Mouse (Mus musculus): ENCODE data around the gene Zc3h14. TPM values are rescaled to one million over a fixed set of nuclear protein-coding genes. Genes with fewer than 3 reads are reported as not detected.

Zc3h14 gene
- polyA plus RNA-seq, 1 experiment from 2014 or later = 28.8 TPM

GRCm38 (mm10) chr12:98820781-98821180, 74.0 kb downstream of the Zc3h14 start:
- H3K4me1 ChIP-seq (ENCODE audit: insufficient read depth) = no peaks in the 10 kb centered on the region
- TF ChIP-seq EP300 (IDR thresholded peaks at IDR 0.05; ENCODE audit: low read depth) (no peak), CTCF (IDR thresholded peaks at IDR 0.05; ENCODE audit: low read depth) (no peak)

GRCm38 (mm10) chr12:98831122-98831521, 84.4 kb downstream of the Zc3h14 start:
- DNase-seq = no peak
- 57% methylated on average over 7 of the region's 7 CpGs for WGBS (ENCODE audit: insufficient replicate concordance)
- Histone ChIP-seq H3K4me1 (ENCODE audit: insufficient read depth) (no peaks in the 10 kb centered on the region), H3K4me3 (ENCODE audit: low read depth, low read length) (no peak overlapping the region), H3K27ac (ENCODE audit: low read depth) (no peak overlapping the region), H3K9ac (replicated peaks) (no peak overlapping the region), H3K36me3 (replicated peaks; ENCODE audit: insufficient read depth, low read length) (no peaks in the 10 kb centered on the region), H3K9me3 (ENCODE audit: low read length) (no peaks in the 10 kb centered on the region), H3K4me2 (ENCODE audit: low read depth, low read length) (no peak overlapping the region), H3K27me3 (ENCODE audit: insufficient read depth, low read length) (no peaks in the 10 kb centered on the region)
- no peak for ATAC-seq
- TF ChIP-seq EP300 (IDR thresholded peaks at IDR 0.05; ENCODE audit: low read depth) (no peak), CTCF (IDR thresholded peaks at IDR 0.05; ENCODE audit: low read depth) (no peak)

More at GRCm38 (mm10) chr12:98820781-98821180, 74.0 kb downstream of the Zc3h14 start:
- Histone ChIP-seq H3K36me3 (replicated peaks; ENCODE audit: insufficient read depth, low read length) (no peaks in the 10 kb centered on the region), H3K4me3 (ENCODE audit: low read depth, low read length) (no peak overlapping the region), H3K27me3 (ENCODE audit: insufficient read depth, low read length) (no peaks in the 10 kb centered on the region), H3K9ac (replicated peaks) (no peak overlapping the region), H3K27ac (ENCODE audit: low read depth) (no peak overlapping the region), H3K9me3 (ENCODE audit: low read length) (no peaks in the 10 kb centered on the region), H3K4me2 (ENCODE audit: low read depth, low read length) (no peak overlapping the region)
- ATAC-seq (no peak), DNase-seq (no peak)
- 68% methylated on average over 2 of the region's 2 CpGs for WGBS (ENCODE audit: insufficient replicate concordance)

GRCm38 (mm10) chr12:98832929-98833598, 86.3 kb downstream of the Zc3h14 start:
- H3K36me3 ChIP-seq (replicated peaks; ENCODE audit: insufficient read depth, low read length) = no peaks in the 10 kb centered on the region
- TF ChIP-seq CTCF (IDR thresholded peaks at IDR 0.05; ENCODE audit: low read depth) (no peak), EP300 (IDR thresholded peaks at IDR 0.05; ENCODE audit: low read depth) (no peak)
- H3K4me3 ChIP-seq (ENCODE audit: low read depth, low read length) = no peak overlapping the region
- H3K27ac ChIP-seq (ENCODE audit: low read depth) = no peak overlapping the region
- no peaks in the 10 kb centered on the region for H3K27me3 ChIP-seq (ENCODE audit: insufficient read depth, low read length)
- no peak overlapping the region for H3K4me2 ChIP-seq (ENCODE audit: low read depth, low read length)
- H3K9me3 ChIP-seq (ENCODE audit: low read length) = no peaks in the 10 kb centered on the region
- 69% methylated on average over 8 of the region's 8 CpGs for WGBS (ENCODE audit: insufficient replicate concordance)
- no peak overlapping the region for H3K9ac ChIP-seq (replicated peaks)
- ATAC-seq (peak; percentile 41), DNase-seq (no peak)
- H3K4me1 ChIP-seq (ENCODE audit: insufficient read depth) = no peaks in the 10 kb centered on the region

GRCm38 (mm10) chr12:98833901-98834300, 87.1 kb downstream of the Zc3h14 start:
- no peak for TF ChIP-seq EP300 (IDR thresholded peaks at IDR 0.05; ENCODE audit: low read depth)
- no peak for TF ChIP-seq CTCF (IDR thresholded peaks at IDR 0.05; ENCODE audit: low read depth)
- Histone ChIP-seq H3K9me3 (ENCODE audit: low read length) (no peaks in the 10 kb centered on the region), H3K36me3 (replicated peaks; ENCODE audit: insufficient read depth, low read length) (no peaks in the 10 kb centered on the region), H3K27me3 (ENCODE audit: insufficient read depth, low read length) (no peaks in the 10 kb centered on the region), H3K4me3 (ENCODE audit: low read depth, low read length) (no peak overlapping the region), H3K4me2 (ENCODE audit: low read depth, low read length) (no peak overlapping the region), H3K4me1 (ENCODE audit: insufficient read depth) (no peaks in the 10 kb centered on the region), H3K27ac (ENCODE audit: low read depth) (no peak overlapping the region), H3K9ac (replicated peaks) (no peak overlapping the region)
- 79% methylated on average over 1 of the region's 1 CpGs for WGBS (ENCODE audit: insufficient replicate concordance)
- ATAC-seq (no peak), DNase-seq (no peak)

- ATAC-seq (no peak), DNase-seq (no peak)
- Histone ChIP-seq H3K27ac (ENCODE audit: low read depth) (no peak overlapping the region), H3K36me3 (replicated peaks; ENCODE audit: insufficient read depth, low read length) (no peaks in the 10 kb centered on the region), H3K4me1 (ENCODE audit: insufficient read depth) (no peaks in the 10 kb centered on the region), H3K27me3 (ENCODE audit: insufficient read depth, low read length) (no peaks in the 10 kb centered on the region), H3K9ac (replicated peaks) (no peak overlapping the region), H3K4me2 (ENCODE audit: low read depth, low read length) (no peak overlapping the region), H3K4me3 (ENCODE audit: low read depth, low read length) (no peak overlapping the region), H3K9me3 (ENCODE audit: low read length) (no peaks in the 10 kb centered on the region)
- TF ChIP-seq CTCF (IDR thresholded peaks at IDR 0.05; ENCODE audit: low read depth) (no peak), EP300 (IDR thresholded peaks at IDR 0.05; ENCODE audit: low read depth) (no peak)
- 82% methylated on average over 2 of the region's 2 CpGs for WGBS (ENCODE audit: insufficient replicate concordance)
Observed at GRCm38 (mm10) chr12:98834879-98835278, 88.1 kb downstream of the Zc3h14 start.

GRCm38 (mm10) chr12:98835466-98835865, 88.7 kb downstream of the Zc3h14 start:
- H3K27ac ChIP-seq (ENCODE audit: low read depth) = no peak overlapping the region
- H3K9ac ChIP-seq (replicated peaks) = no peak overlapping the region
- WGBS (ENCODE audit: insufficient replicate concordance) = 68% methylated on average over 2 of the region's 2 CpGs
- DNase-seq (no peak), ATAC-seq (no peak)
- TF ChIP-seq CTCF (IDR thresholded peaks at IDR 0.05; ENCODE audit: low read depth) (no peak), EP300 (IDR thresholded peaks at IDR 0.05; ENCODE audit: low read depth) (no peak)
- H3K4me3 ChIP-seq (ENCODE audit: low read depth, low read length) = no peak overlapping the region
- H3K9me3 ChIP-seq (ENCODE audit: low read length) = no peaks in the 10 kb centered on the region
- H3K36me3 ChIP-seq (replicated peaks; ENCODE audit: insufficient read depth, low read length) = no peaks in the 10 kb centered on the region
- H3K4me2 ChIP-seq (ENCODE audit: low read depth, low read length) = no peak overlapping the region
- no peaks in the 10 kb centered on the region for H3K27me3 ChIP-seq (ENCODE audit: insufficient read depth, low read length)
- no peaks in the 10 kb centered on the region for H3K4me1 ChIP-seq (ENCODE audit: insufficient read depth)

Other genes with a start within 250 kb of the Zc3h14 start
- 0.13 TPM in 1 of 2 replicates, not detected in the other for gene Kcnk10, start 168.7 kb upstream of the Zc3h14 start, polyA plus RNA-seq (2015; fragmentation: Nextera tagmentation; extraction: Ambion mirVana)
- gene Spata7, start 118.8 kb upstream of the Zc3h14 start, polyA plus RNA-seq (2015; fragmentation: Nextera tagmentation; extraction: Ambion mirVana) = 1.3 and 1.7 TPM in 2 replicates
- gene Ptpn21, start 9.6 kb upstream of the Zc3h14 start, polyA plus RNA-seq (2015; fragmentation: Nextera tagmentation; extraction: Ambion mirVana) = 4.0 and 4.1 TPM in 2 replicates
- gene Eml5, start 154.5 kb downstream of the Zc3h14 start, polyA plus RNA-seq (2015; fragmentation: Nextera tagmentation; extraction: Ambion mirVana) = 0.52 and 0.65 TPM in 2 replicates
- gene Ttc8, start 173.6 kb downstream of the Zc3h14 start, polyA plus RNA-seq (2015; fragmentation: Nextera tagmentation; extraction: Ambion mirVana) = 2.2 and 2.7 TPM in 2 replicates